Mouse (Mus musculus): ENCODE results near the gene Klf5. TPM values are rescaled to one million over a fixed set of nuclear protein-coding genes. Genes with fewer than 3 reads are reported as not detected.

Gene Klf5
- total RNA-seq, 2 experiments from 2014 or later = 4.9 to 6.1 TPM

- intact Hi-C loops (cut with DNase I) = no loop called here
- DNase-seq = no peak
Observed at GRCm38 (mm10) chr14:99306410-99306809, 7.9 kb downstream of the Klf5 start.

DNA sequence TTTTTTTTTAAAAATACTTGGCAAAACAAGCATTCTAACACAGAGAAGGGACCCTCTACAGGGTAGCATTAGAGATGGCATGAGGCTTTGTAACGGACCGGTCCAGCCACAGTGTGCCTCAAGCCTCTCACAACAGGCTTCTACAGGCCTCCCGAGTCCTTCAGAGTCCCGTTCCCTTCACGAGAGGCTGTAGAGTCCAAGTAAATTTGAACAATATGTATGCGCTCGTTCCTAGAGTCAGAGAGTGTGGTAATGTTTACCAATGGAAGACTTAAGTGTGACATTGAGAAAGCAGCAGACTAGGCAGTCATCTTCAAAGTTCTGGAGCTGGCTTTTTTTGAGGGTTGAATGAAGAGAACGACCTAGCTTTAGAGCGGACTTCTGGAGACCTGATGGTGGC is 11.1 kb downstream of the Klf5 start:
- intact Hi-C loops (cut with DNase I) = no loop called here
- DNase-seq = no peak

GRCm38 (mm10) chr14:99310358-99310757 is 11.9 kb downstream of the Klf5 start:
- intact Hi-C loops (cut with DNase I) = no loop called here
- DNase-seq = no peak

GRCm38 (mm10) chr14:99313062-99313461 is 14.6 kb downstream of the Klf5 start:
- no peak for DNase-seq
- intact Hi-C loops (cut with DNase I) = no loop called here

DNA sequence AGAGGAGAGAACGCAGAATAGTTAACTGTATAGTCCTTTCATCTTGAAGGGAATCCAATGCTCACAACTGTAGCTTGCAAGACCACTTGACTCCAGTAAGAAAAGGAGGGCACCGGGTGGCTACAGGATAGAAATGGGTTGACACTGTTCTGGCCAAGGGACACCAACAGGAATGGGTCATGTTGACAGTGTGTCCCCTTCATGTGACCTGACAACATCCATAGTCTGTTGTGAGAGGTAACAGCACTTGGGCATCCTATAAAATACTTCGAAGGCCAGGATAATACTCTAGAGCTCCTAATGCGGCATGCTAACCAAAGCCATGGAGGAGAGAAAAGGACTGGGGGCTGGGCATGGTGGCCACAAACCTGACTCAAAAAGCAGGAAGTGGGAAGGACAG is 17.8 kb downstream of the Klf5 start:
- no peak for DNase-seq
- intact Hi-C loops (cut with DNase I) = no loop called here

DNA sequence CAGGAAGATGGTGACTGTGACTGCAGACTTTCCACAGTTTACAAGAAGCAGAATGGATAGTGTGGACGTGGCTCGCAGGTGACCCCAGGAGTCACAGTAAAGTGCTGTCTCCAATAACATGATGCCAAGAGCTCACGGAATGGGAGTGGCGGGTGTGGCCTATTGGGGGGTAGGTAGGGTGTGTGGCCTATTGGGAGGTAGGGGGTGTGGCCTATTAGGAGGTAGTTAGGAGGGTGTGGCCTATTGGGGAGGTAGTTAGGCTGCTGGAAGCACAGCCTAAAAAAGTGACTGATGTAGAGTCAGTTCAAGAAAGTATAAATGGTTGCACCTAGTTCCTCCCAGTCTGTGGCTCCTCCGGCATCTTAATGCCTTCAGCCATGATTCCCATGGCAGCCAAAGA is 22.2 kb downstream of the Klf5 start:
- intact Hi-C loops (cut with DNase I) = no loop called here
- DNase-seq = no peak

DNA sequence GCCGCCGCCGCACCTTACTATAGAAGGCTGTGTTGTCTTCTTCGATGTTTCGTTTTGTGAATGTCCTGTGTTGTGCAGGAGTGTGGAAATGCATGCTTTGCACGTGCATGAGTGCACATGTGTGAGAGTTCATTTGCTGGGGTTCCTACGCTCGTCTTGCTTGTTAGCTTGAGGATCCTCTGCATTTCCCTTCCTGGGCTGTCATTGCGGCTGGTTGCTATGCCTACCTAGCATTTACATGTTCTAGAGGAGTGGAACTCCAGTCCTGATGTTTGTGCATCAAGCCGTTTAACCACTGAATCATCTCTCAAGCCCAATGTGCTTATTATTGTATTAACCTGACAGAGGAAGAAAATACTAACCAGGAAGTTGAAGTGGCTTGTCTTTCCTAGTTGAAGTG is 24.9 kb downstream of the Klf5 start:
- no peak for DNase-seq
- intact Hi-C loops (cut with DNase I) = no loop called here

- intact Hi-C loops (cut with DNase I) = no loop called here
- no peak for DNase-seq
Observed at GRCm38 (mm10) chr14:99324523-99324922, 26.0 kb downstream of the Klf5 start.

GRCm38 (mm10) chr14:99325597-99326472 is 27.3 kb downstream of the Klf5 start:
- no peak for DNase-seq

GRCm38 (mm10) chr14:99336598-99336997 is 38.1 kb downstream of the Klf5 start:
- intact Hi-C loops (cut with DNase I) = no loop called here
- no peak for DNase-seq

More at GRCm38 (mm10) chr14:99325597-99326472, 27.3 kb downstream of the Klf5 start:
- intact Hi-C loops (cut with DNase I) = no loop called here

- intact Hi-C loops (cut with DNase I) = no loop called here
- DNase-seq = no peak
Observed at GRCm38 (mm10) chr14:99339021-99339420, 40.5 kb downstream of the Klf5 start.

GRCm38 (mm10) chr14:99339681-99340522 is 41.4 kb downstream of the Klf5 start:
- intact Hi-C loops (cut with DNase I) = no loop called here
- no peak for DNase-seq

DNA sequence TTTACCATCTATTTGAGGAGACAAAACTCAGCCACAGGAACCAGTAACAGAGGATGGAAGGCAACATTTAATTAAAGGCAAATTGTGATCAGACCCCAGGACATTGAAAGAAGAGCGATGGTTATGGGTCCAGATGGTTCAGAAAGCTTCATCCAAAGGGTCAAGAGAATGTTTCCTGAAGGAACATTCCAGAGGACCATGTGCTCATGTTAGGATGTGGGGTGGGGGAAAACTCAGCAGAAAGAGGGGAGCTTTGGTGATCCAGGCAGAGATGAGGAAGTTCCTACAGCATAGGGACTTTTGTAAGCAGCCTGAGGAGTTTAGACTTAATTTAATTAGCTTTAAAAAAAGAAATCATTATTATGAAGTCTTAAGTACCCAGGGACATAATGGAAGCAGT is 42.2 kb downstream of the Klf5 start:
- DNase-seq = no peak
- intact Hi-C loops (cut with DNase I) = no loop called here

DNA sequence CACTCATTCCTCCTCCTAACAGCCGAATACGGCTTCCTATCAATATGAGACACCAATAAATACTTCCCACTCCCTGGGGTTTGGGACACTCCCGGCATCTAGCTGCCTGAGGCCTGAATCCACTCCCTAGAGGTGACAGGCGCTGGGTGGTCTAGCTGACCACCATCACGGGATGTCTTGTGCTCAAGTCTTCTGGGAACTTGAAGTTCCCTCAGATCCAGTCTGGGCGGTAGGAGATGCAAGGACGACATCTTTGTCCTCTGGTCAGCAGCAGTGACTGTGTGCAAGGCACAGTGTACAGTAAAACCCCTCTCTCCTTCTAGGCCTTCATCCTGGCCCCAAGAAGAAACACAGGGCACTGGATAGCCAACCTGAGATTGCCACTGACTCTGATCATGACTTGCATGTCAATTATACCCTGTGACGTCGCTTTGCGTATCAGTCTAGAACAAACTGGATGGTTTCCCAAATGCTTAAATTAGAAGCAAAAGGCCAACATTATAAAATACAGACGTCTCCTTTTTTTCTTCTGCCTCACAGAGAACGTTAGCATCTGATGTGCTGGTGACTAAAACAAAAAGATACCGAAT is 49.8 kb downstream of the Klf5 start:
- no peak for DNase-seq
- intact Hi-C loops (cut with DNase I) = no loop called here

DNA sequence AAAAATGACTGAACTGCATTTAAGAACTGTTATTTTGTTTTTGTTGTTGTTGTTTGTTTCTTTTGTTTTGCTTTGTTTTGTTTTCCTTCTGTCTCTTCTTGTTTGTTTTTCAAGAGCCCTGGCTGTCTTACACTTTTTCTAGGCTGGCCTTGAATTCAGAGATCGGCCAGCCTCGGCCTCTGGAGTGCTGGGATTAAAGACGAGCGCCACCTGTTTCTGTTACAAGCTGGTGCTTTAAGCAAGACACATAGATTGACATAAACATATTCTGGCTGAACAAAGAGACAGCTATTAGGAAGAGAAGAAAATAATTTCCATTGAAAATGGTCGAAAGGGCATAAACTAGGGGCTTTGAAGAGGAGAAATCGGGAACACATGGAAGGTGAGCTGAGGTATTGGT is 51.1 kb downstream of the Klf5 start:
- intact Hi-C loops (cut with DNase I) = no loop called here
- DNase-seq = no peak

DNA sequence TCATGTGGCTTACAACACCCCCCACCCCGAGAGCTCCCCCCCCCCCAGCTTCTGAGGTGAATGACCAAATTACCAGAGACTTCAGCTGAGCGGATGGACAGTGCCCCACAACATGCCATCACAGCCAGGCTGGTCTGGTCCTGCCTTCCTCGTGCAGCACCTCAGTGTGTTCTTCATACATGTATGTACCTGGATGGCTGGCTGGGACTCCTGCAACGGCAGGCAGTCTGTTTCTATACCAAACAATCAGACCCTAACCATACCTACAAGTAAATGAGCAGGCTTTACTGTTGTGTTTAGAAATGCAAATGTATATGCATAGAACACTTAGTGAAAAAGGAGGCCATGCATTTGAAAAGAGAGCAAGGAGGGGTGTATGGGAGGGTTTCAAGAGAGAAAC is 54.5 kb downstream of the Klf5 start:
- DNase-seq = no peak
- intact Hi-C loops (cut with DNase I) = no loop called here

DNA sequence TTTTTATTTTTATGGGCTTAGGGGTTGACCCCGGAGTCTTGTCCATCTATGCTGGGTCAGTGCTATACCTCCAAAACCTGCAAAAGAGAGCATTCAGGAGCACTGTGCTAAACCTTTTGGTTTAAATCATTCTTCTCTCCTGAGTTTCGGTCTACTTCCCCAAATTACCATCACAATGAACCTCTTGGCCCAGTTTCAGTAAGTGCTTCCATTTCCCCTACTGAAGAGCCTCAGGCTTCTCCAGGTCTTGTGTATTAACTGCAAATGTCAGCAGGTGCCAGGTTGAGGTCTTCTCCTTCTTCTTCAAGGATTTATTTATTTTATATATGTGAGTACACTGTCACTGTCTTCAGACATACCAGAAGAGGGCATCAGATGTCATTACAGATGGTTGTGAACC is 55.6 kb downstream of the Klf5 start:
- intact Hi-C loops (cut with DNase I) = no loop called here
- no peak for DNase-seq

- no peak for DNase-seq
- intact Hi-C loops (cut with DNase I) = no loop called here
Observed at GRCm38 (mm10) chr14:99354761-99355609, 56.5 kb downstream of the Klf5 start.

- no peak for DNase-seq
- intact Hi-C loops (cut with DNase I) = no loop called here
Observed at GRCm38 (mm10) chr14:99355610-99355870, 57.0 kb downstream of the Klf5 start.

DNA sequence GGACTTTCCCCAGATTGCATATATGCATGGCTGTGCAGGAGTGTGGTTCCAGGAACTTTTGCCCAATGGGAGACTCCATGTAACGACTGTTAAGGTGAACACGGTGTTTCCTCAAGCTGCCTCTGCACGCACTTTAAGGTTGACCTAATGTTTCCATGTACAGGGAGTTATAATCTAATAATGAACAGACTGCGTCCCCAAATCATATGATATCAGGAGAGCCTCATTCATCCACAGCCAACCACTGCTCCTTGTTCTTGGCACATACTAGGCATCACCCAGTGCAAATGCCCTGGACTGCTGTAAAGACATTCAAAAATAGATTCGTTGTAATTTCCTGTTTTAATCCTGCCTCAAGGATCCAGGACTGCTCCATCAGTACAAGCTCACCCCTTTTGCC is 64.5 kb downstream of the Klf5 start:
- intact Hi-C loops (cut with DNase I) = no loop called here
- no peak for DNase-seq

Measured in gastrocnemius, postnatal 36 days (tissue).